15 mouse cellular contexts compared by ENCODE assay signal in genomic region chr6:30236564-30236963, GRCm38 (mm10).
A peak's percentile ranks its signal among the peaks of the same experiment; 100 is the strongest.
DNase-seq lines count a peak whose midpoint lies in the region; ATAC-seq and TF ChIP-seq lines count a peak whose summit lies in the region.
"Had no signal": no experiment of that assay in that cellular context is flagged by ENCODE, and none has a peak within 500 bp of the region (broad histone marks: within the 10 kb centered on the region; RNA-seq: fewer than 3 reads in every experiment).

No protein-coding gene starts in this region.

- H3K4me3 ChIP-seq in myocyte = no peak overlapping the region
- no peak overlapping the region for H3K4me3 ChIP-seq in midbrain, postnatal 0 days (ENCODE audit: low read depth, low read length)
- H3K4me3 ChIP-seq: heart, embryonic 15.5 days; hindbrain, embryonic 15.5 days; limb, embryonic 13.5 days had no signal

- H3K9ac ChIP-seq in midbrain, postnatal 0 days (replicated peaks; ENCODE audit: low read length, poor library complexity, severe bottlenecking) = no peak overlapping the region
- H3K9ac ChIP-seq: heart, embryonic 15.5 days; hindbrain, embryonic 15.5 days; limb, embryonic 13.5 days had no signal

- DNase-seq in frontal cortex, postnatal 10 days (ENCODE audit: low spot score in 2 of 2) = no peak
- DNase-seq in right cerebral cortex, adult 18-20 months = peak; percentile 33
- DNase-seq in right cerebral cortex, postnatal 4 days = no peak
- DNase-seq in brain, embryonic 14.5 days (ENCODE audit: low read depth) = peak; percentile 39
- no peak for DNase-seq in thymus, adult 18-20 months
- no peak for DNase-seq in midbrain, postnatal 0 days (ENCODE audit: low spot score)
- DNase-seq: gastrocnemius, postnatal 14 days; kidney, adult 9 months; lung, postnatal 36 days; thymus, postnatal 4 days had no signal

- TF ChIP-seq POLR2A in brain, embryonic 14.5 days (IDR thresholded peaks at IDR 0.05; ENCODE audit: borderline replicate concordance, extremely low read depth, insufficient read depth, insufficient read length, poor library complexity, severe bottlenecking) = no peak
- no peak for TF ChIP-seq POLR2A in myocyte (IDR thresholded peaks at IDR 0.05; ENCODE audit: insufficient read length, low read depth)

- no peaks in the 10 kb centered on the region for H3K4me1 ChIP-seq in midbrain, postnatal 0 days (ENCODE audit: insufficient read depth, low read length)
- H3K4me1 ChIP-seq: heart, embryonic 15.5 days; hindbrain, embryonic 15.5 days; limb, embryonic 13.5 days had no signal

- ATAC-seq in frontal cortex, adult (ENCODE audit: low TSS enrichment) = peak; percentile 91
- no peak for ATAC-seq in midbrain, postnatal 0 days (ENCODE audit: low FRiP score)

- TF ChIP-seq CTCF in brain, embryonic 14.5 days (IDR thresholded peaks at IDR 0.05; ENCODE audit: borderline replicate concordance, extremely low read depth, insufficient read depth, insufficient read length) = no peak
- TF ChIP-seq CTCF in midbrain, postnatal 0 days (IDR thresholded peaks at IDR 0.05) = no peak

- no peaks in the 10 kb centered on the region for H3K27me3 ChIP-seq in myocyte (ENCODE audit: control insufficient read depth, insufficient read depth, insufficient read length)
- no peaks in the 10 kb centered on the region for H3K27me3 ChIP-seq in midbrain, postnatal 0 days (ENCODE audit: insufficient read depth, low read length)
- H3K27me3 ChIP-seq: heart, embryonic 15.5 days; hindbrain, embryonic 15.5 days; limb, embryonic 13.5 days had no signal

- H3K9me3 ChIP-seq in midbrain, postnatal 0 days (ENCODE audit: low read length) = no peaks in the 10 kb centered on the region
- H3K9me3 ChIP-seq: heart, embryonic 15.5 days; hindbrain, embryonic 15.5 days; limb, embryonic 13.5 days had no signal

- H3K79me2 ChIP-seq in myocyte (ENCODE audit: control insufficient read depth, insufficient read depth) = peaks cover 7% of the 10 kb centered on the region

- no peak overlapping the region for H3ac ChIP-seq in myocyte (ENCODE audit: control insufficient read depth, insufficient read length)

- WGBS in midbrain, postnatal 0 days = 98% methylated on average over 1 of the region's 1 CpGs

- H3K36me3 ChIP-seq in myocyte (ENCODE audit: control insufficient read depth, insufficient read depth) = peaks cover 22% of the 10 kb centered on the region
- H3K36me3 ChIP-seq in midbrain, postnatal 0 days (ENCODE audit: insufficient read depth, low read length) = peaks cover 14% of the 10 kb centered on the region; the same call in 1 of the 2 replicates
- H3K36me3 ChIP-seq: heart, embryonic 15.5 days had no signal

- peak overlapping the region; percentile 21 for H3K4me2 ChIP-seq in myocyte (ENCODE audit: low read depth)
- H3K4me2 ChIP-seq in midbrain, postnatal 0 days (ENCODE audit: low read depth, low read length, poor library complexity, severe bottlenecking) = no peak overlapping the region
- H3K4me2 ChIP-seq: heart, embryonic 15.5 days; hindbrain, embryonic 15.5 days; limb, embryonic 13.5 days had no signal

- H3K27ac ChIP-seq in midbrain, postnatal 0 days (ENCODE audit: low read depth, low read length) = no peak overlapping the region
- H3K27ac ChIP-seq: heart, embryonic 15.5 days; hindbrain, embryonic 15.5 days; limb, embryonic 13.5 days had no signal

TF ChIP-seq in myocyte, 11 proteins besides CTCF, POLR2A, EP300 and RAD21:
- TF ChIP-seq SRF (IDR thresholded peaks at IDR 0.05; ENCODE audit: control insufficient read depth, insufficient read length, low read depth) (no peak), MYOD1 (IDR thresholded peaks at IDR 0.05; ENCODE audit: control insufficient read depth in 1 of 3, insufficient read length in 2 of 3, low read depth in 2 of 3) (peak in 2 of 3 experiments; percentile 31 to 69), MYOG (IDR thresholded peaks at IDR 0.05; ENCODE audit: control insufficient read depth in 1 of 3, insufficient read depth in 1 of 3, insufficient read length in 2 of 3, low read depth in 2 of 3) (peak in 1 of 3 experiments; percentile 66)

Comparison
In these comparisons a context has a peak if more than half of its experiments do, and no peak if none do; other contexts are left out.
1. DNase-seq: peak in right cerebral cortex, adult 18-20 months (single experiment) and brain, embryonic 14.5 days (single experiment); none in frontal cortex, postnatal 10 days (0 of 2), right cerebral cortex, postnatal 4 days (single experiment), thymus, adult 18-20 months (0 of 2) and midbrain, postnatal 0 days (single experiment).